Mouse (Mus musculus) macrophage (primary cell): ENCODE measurements around the gene Stxbp6. TPM values are rescaled to one million over a fixed set of nuclear protein-coding genes. Genes with fewer than 3 reads are reported as not detected.

Experiments used
- H3K27ac ChIP-seq: fragments of 350-480 bp; formaldehyde crosslinking; 2 replicates; pipeline ENCODE4 v1.9.0; 2021
- H3K36me3 ChIP-seq: fragments of 350-480 bp; formaldehyde crosslinking; 2 replicates; pipeline ENCODE4 v1.9.0; 2021; ENCODE audit errors: inconsistent target
- H3K4me3 ChIP-seq: fragments of 350-480 bp; formaldehyde crosslinking; 2 replicates; pipeline ENCODE4 v1.9.0; 2021; ENCODE audit errors: inconsistent target
- H3K79me2 ChIP-seq: fragments of 350-480 bp; formaldehyde crosslinking; 2 replicates; pipeline ENCODE4 v1.9.0; 2021; ENCODE audit errors: inconsistent target
- WGBS: methylation state at CpG from one replicate; pipeline ENCODE4 v1.1.7; 2026; ENCODE audit warnings: inconsistent platforms; ENCODE audit not compliant: missing documents; 5-methylcytosine and 5-hydroxymethylcytosine counted together
- polyA plus RNA-seq: library from polyadenylated mRNA; stranded (reverse); fragments of 250-400 nt; gene quantifications from 3 replicates; pipeline ENCODE4 v1.2.4, GENCODE M21; 2018; ENCODE audit warnings: inconsistent platforms

The Stxbp6 gene
- polyA plus RNA-seq, 1 experiment from 2014 or later, result 0.62 TPM

GRCm38 (mm10) chr12:44889677-44890393 is 184.7 kb downstream of the Stxbp6 start:
- WGBS, result 41% methylated on average over 6 of the region's 6 CpGs
- Histone ChIP-seq H3K4me3 (no peak overlapping the region), H3K36me3 (no peaks in the 10 kb centered on the region), H3K27ac (no peak overlapping the region), H3K79me2 (no peaks in the 10 kb centered on the region)

- no peak overlapping the region for H3K4me3 ChIP-seq
- H3K36me3 ChIP-seq, result no peaks in the 10 kb centered on the region
- no peaks in the 10 kb centered on the region for H3K79me2 ChIP-seq
- H3K27ac ChIP-seq, result no peak overlapping the region
- 94% methylated on average over 3 of the region's 3 CpGs for WGBS
Observed at GRCm38 (mm10) chr12:44886826-44887225, 187.7 kb downstream of the Stxbp6 start.

GRCm38 (mm10) chr12:44872697-44873096 is 201.8 kb downstream of the Stxbp6 start:
- 69% methylated on average over 2 of the region's 2 CpGs for WGBS
- Histone ChIP-seq H3K36me3 (no peaks in the 10 kb centered on the region), H3K79me2 (no peaks in the 10 kb centered on the region), H3K27ac (no peak overlapping the region), H3K4me3 (no peak overlapping the region)

GRCm38 (mm10) chr12:44865442-44865841 is 209.1 kb downstream of the Stxbp6 start:
- H3K79me2 ChIP-seq, result no peaks in the 10 kb centered on the region
- no peaks in the 10 kb centered on the region for H3K36me3 ChIP-seq
- H3K4me3 ChIP-seq, result no peak overlapping the region
- 90% methylated on average over 3 of the region's 3 CpGs for WGBS
- no peak overlapping the region for H3K27ac ChIP-seq

- Histone ChIP-seq H3K4me3 (no peak overlapping the region), H3K27ac (no peak overlapping the region), H3K36me3 (no peaks in the 10 kb centered on the region), H3K79me2 (no peaks in the 10 kb centered on the region)
- 65% methylated on average over 5 of the region's 5 CpGs for WGBS
Observed at GRCm38 (mm10) chr12:44859454-44859853, 215.1 kb downstream of the Stxbp6 start.

GRCm38 (mm10) chr12:44858110-44858885 is 216.2 kb downstream of the Stxbp6 start:
- no peak overlapping the region for H3K27ac ChIP-seq
- no peaks in the 10 kb centered on the region for H3K79me2 ChIP-seq
- H3K36me3 ChIP-seq, result no peaks in the 10 kb centered on the region
- 30% methylated on average over 4 of the region's 4 CpGs for WGBS
- no peak overlapping the region for H3K4me3 ChIP-seq

GRCm38 (mm10) chr12:44852024-44852423 is 222.5 kb downstream of the Stxbp6 start:
- Histone ChIP-seq H3K27ac (no peak overlapping the region), H3K79me2 (no peaks in the 10 kb centered on the region)
- 55% methylated on average over 1 of the region's 1 CpGs for WGBS

GRCm38 (mm10) chr12:44850516-44850915 is 224.0 kb downstream of the Stxbp6 start:
- no peaks in the 10 kb centered on the region for H3K79me2 ChIP-seq
- no peak overlapping the region for H3K4me3 ChIP-seq
- no peaks in the 10 kb centered on the region for H3K36me3 ChIP-seq
- H3K27ac ChIP-seq, result no peak overlapping the region
- 100% methylated on average over 1 of the region's 1 CpGs for WGBS

More at GRCm38 (mm10) chr12:44852024-44852423, 222.5 kb downstream of the Stxbp6 start:
- Histone ChIP-seq H3K36me3 (no peaks in the 10 kb centered on the region), H3K4me3 (no peak overlapping the region)

- Histone ChIP-seq H3K79me2 (no peaks in the 10 kb centered on the region), H3K36me3 (no peaks in the 10 kb centered on the region), H3K4me3 (no peak overlapping the region), H3K27ac (no peak overlapping the region)
- 43% methylated on average over 3 of the region's 3 CpGs for WGBS
Observed at GRCm38 (mm10) chr12:44848483-44849221, 225.9 kb downstream of the Stxbp6 start.

- Histone ChIP-seq H3K79me2 (no peaks in the 10 kb centered on the region), H3K27ac (no peak overlapping the region), H3K4me3 (no peak overlapping the region), H3K36me3 (no peaks in the 10 kb centered on the region)
- 57% methylated on average over 2 of the region's 2 CpGs for WGBS
Observed at GRCm38 (mm10) chr12:44840585-44840984, 233.9 kb downstream of the Stxbp6 start.

GRCm38 (mm10) chr12:44839594-44840373 is 234.7 kb downstream of the Stxbp6 start:
- H3K27ac ChIP-seq, result no peak overlapping the region
- H3K36me3 ChIP-seq, result no peaks in the 10 kb centered on the region
- H3K79me2 ChIP-seq, result no peaks in the 10 kb centered on the region
- H3K4me3 ChIP-seq, result no peak overlapping the region
- WGBS, result 82% methylated on average over 7 of the region's 7 CpGs

- H3K79me2 ChIP-seq, result no peaks in the 10 kb centered on the region
- H3K4me3 ChIP-seq, result no peak overlapping the region
- 88% methylated on average over 1 of the region's 1 CpGs for WGBS
- no peaks in the 10 kb centered on the region for H3K36me3 ChIP-seq
- H3K27ac ChIP-seq, result no peak overlapping the region
Observed at GRCm38 (mm10) chr12:44835879-44836467, 238.5 kb downstream of the Stxbp6 start.

- Histone ChIP-seq H3K27ac (no peak overlapping the region), H3K36me3 (no peaks in the 10 kb centered on the region), H3K79me2 (no peaks in the 10 kb centered on the region), H3K4me3 (no peak overlapping the region)
- WGBS, result 91% methylated on average over 2 of the region's 2 CpGs
Observed at GRCm38 (mm10) chr12:44811895-44812294, 262.6 kb downstream of the Stxbp6 start.

- Histone ChIP-seq H3K27ac (no peak overlapping the region), H3K79me2 (no peaks in the 10 kb centered on the region), H3K36me3 (no peaks in the 10 kb centered on the region), H3K4me3 (no peak overlapping the region)
Observed at GRCm38 (mm10) chr12:44804213-44804612, 270.3 kb downstream of the Stxbp6 start.
